Mouse (Mus musculus) adipocyte (in vitro differentiated cells): Measurements from ENCODE around the gene Sgcd.

Experiments
- DNase-seq: peaks from one replicate; pipeline ENCODE4 v3.0.0-alpha.2; 2016; ENCODE audit warnings: low spot score

Gene Sgcd

DNA sequence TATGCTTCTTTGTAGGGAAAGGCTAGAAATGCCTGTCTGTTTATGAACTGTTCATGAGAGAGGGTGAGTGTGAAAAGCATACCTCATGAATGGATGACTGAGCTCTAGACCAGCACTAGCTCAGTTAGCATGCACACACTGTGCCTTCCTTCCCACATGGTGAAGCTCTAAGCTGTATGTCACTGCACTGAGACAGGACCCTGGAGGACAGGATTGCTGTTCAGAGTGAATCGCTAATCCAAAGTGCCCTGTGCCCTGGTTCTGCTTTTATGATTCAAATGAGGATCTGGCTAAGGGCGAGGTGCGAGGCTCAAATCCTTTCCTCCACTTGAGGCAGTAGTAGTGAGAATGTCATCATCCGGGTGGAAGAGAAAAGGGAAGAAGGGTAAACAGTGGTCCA, 712.2 kb downstream of the Sgcd start:
- DNase-seq: peak; percentile 28

DNA sequence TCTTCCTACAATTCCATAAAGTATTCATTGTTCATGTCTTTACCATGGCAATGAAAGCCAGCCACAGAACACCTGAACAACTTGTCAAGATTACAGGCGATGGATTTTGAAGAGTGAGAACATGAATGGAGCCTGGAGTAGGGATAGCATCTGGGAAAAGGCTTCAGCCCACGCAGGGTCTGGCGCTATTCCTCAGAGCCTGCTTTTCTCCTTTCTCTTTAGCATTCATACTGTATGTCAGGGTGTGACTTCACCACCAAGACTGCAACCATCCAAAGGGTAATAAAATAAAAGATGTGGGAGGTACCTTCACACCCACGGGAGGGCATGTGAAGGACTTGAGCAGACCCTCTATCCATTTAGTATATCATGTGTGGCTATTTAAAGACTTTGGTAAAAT, 720.2 kb downstream of the Sgcd start:
- no peak for DNase-seq

- no peak for DNase-seq
Measured at GRCm38 (mm10) chr11:47264267-47264984, 724.3 kb downstream of the Sgcd start.

- no peak for DNase-seq
Measured at GRCm38 (mm10) chr11:47250301-47250700, 738.5 kb downstream of the Sgcd start.

- DNase-seq: no peak
Measured at GRCm38 (mm10) chr11:47248345-47248893, 740.4 kb downstream of the Sgcd start.

DNA sequence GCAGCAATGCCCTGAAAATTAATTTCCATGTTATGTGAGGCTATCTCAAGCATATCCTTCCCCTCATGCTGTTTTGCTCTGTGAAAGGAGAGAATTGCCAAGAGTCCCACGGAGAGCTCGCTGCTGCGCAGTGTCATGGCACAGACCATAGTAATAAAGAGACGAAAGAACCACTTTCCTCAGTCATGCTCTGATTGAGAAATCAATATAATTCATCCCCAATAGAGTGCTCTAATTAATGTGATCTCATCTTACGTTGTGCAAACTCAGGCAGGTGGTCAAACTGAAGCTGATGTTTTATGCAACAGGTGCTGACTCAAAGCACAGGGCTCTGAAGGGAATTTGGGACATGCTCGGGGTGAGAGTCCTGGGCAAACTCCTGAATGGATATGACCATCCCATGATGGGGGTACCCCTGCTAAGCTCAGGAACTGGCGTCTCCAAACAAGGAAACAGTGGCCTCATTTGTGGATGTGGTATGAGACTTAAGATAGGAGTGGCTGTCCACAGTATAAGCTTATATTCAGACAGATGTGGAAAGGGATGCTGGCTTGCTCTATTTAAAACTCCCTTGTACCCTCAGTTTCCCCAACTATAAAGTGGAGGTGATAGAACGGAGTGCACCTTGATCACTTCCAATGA, 740.9 kb downstream of the Sgcd start:
- DNase-seq: no peak

DNA sequence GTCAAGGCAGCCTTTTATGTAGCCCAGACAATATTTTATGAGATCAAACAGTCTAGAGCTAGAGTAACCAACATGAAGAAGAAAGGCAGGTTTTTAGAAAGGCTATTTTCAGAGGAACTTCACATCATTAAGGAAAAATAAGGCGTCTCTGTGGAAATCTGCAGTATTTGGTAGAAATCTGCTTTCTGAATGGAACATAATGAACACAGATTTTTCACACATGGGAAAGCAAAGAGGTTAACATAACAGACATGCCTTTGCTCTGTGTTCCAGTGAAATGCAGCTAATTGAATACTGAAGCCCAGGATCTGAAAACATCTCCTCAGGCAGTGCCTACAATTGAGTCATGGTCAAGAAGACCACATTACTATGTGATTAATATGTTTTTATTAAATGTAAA, 746.4 kb downstream of the Sgcd start:
- no peak for DNase-seq

DNA sequence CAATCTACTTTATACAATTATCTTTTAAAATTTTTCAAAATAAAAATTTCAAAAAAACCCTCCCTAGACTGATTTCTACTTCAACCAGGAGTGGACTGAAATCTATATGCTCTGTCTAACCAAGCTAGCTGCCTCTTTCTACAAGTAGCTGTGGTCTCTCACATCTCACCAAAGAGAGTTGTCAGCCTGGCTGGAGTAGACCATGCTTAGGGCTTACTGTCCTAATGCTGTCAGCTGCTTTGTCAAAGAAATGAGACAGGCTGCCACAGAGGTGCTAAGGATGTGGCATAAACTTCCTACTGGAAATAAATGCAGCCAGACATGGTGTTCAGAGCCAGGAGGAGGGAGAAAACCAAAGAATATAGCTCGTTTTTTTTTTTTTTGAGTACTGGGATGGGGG, 760.5 kb downstream of the Sgcd start:
- no peak for DNase-seq

- DNase-seq: no peak
Measured at GRCm38 (mm10) chr11:47224148-47224547, 764.6 kb downstream of the Sgcd start.

GRCm38 (mm10) chr11:47211531-47211930, 777.2 kb downstream of the Sgcd start:
- no peak for DNase-seq

GRCm38 (mm10) chr11:47206461-47206860, 782.3 kb downstream of the Sgcd start:
- no peak for DNase-seq

GRCm38 (mm10) chr11:47199106-47199505, 789.7 kb downstream of the Sgcd start:
- no peak for DNase-seq

DNA sequence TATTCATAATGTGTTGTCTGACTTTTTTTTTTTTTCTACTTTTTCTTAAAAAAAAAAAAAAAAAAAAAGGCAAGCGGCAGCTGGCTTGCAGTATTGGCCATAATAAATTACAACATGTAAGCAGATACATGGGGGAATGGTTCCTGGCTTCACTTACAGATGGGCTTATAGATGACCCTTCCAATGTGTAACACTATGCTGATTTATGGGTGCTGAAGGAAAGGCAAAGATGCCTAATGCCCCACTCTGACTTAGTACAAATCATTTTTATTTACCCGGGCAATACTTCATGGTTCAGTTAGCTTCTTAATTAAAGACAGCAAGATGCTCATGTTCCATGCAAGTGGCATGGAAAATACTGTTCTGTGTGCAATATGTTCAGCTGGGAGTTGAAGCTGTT, 800.2 kb downstream of the Sgcd start:
- DNase-seq: no peak

DNA sequence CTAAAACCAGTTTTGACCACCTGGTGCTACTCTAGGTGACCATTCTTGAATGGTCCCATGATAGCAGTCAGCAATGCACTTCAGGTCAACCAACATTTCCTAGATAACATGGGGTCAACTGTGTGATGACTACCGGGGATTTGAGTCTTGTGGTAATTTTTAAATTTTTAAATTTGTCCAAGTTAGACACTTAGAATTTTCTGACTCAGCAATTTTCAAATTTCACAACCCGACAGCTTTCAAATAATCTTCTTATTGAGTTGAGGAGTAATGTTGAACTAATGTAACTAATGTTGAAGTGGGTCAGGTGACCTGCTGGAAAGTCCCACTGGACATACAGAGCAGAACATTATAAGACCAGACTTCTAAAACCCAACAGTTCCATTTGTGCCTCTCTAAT, 813.8 kb downstream of the Sgcd start:
- no peak for DNase-seq

GRCm38 (mm10) chr11:47170926-47171625, 817.7 kb downstream of the Sgcd start:
- peak; percentile 63 for DNase-seq

- DNase-seq: no peak
Measured at GRCm38 (mm10) chr11:47167376-47167775, 821.4 kb downstream of the Sgcd start.

- no peak for DNase-seq
Measured at GRCm38 (mm10) chr11:47158089-47158488, 830.7 kb downstream of the Sgcd start.

GRCm38 (mm10) chr11:47156730-47157693, 831.8 kb downstream of the Sgcd start:
- no peak for DNase-seq

DNA sequence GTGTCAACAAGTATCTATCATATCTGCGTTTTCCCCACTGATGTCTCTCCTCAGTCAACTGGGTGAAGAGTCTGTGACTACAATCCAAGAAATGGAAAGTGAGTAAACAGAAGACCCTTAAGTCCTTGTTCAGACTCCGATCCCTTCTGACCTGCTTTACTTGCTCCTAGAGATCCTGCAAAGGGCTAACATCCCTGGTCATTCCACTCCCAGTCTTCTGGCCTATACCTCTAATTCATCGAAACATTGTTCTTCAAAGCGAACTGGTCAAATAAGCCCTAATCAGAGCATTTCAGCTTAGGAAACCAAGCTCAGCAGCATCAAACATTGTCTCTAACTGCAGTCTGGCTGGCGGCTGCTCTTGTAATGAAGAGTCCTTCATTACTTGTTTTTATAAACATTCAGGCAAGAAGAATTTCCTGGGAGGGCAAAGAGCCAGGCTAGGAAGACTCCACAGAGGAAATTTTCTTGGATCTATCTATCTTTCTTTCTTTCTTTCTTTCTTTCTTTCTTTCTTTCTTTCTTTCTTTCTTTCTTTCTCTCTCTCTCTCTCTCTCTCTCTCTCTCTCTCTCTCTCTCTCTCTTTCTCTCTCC, 833.8 kb downstream of the Sgcd start:
- no peak for DNase-seq

DNA sequence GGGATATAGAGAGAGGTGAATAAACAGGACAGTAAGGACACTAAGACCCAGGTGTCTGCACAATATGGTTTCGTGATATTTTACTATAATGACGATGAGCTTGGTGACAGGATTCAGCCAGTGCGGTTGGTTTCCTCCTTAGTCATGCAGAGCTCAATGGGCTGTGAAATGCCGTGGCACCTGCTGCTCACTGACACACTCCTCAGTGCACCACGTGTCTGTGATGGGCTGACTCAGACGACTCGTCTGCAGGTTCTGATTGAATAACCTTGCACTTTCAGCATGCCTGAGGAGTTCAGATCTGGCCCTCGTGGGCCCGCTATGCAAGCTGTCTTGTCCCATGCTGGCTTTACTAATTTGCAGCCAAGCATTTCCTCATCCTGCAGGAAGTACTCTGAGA, 839.2 kb downstream of the Sgcd start:
- no peak for DNase-seq

- DNase-seq: no peak
Measured at GRCm38 (mm10) chr11:47139867-47140266, 848.9 kb downstream of the Sgcd start.
